Mouse (Mus musculus): ENCODE measurements around the gene Prickle3. TPM values are rescaled to one million over a fixed set of nuclear protein-coding genes. Genes with fewer than 3 reads are reported as not detected.

Prickle3 gene
- total RNA-seq, 2 experiments from 2014 or later, result 0.99 to 7.8 TPM

Other genes starting within 250 kb of the Prickle3 start
- gene Foxp3, start 83.6 kb upstream of the Prickle3 start, total RNA-seq (2014; fragmentation: Nextera tagmentation), result not detected in 2 replicates
- 0.11 TPM in 1 of 2 replicates, not detected in the other for gene Foxp3, start 83.6 kb upstream of the Prickle3 start, total RNA-seq (2017)
- gene Ppp1r3f, start 83.0 kb upstream of the Prickle3 start, total RNA-seq (2014; fragmentation: Nextera tagmentation), result 3.0 TPM in 1 of 2 replicates, not detected in the other
- gene Ppp1r3f, start 83.0 kb upstream of the Prickle3 start, total RNA-seq (2017), result 0.19 and 2.5 TPM in 2 replicates
- 19.6 and 31.5 TPM in 2 replicates for gene Ccdc22, start 51.7 kb upstream of the Prickle3 start, total RNA-seq (2014; fragmentation: Nextera tagmentation)
- 18.2 and 21.6 TPM in 2 replicates for gene Ccdc22, start 51.7 kb upstream of the Prickle3 start, total RNA-seq (2017)
- not detected in 2 replicates for gene Cacna1f, start 50.2 kb upstream of the Prickle3 start, total RNA-seq (2014; fragmentation: Nextera tagmentation)
- not detected in 2 replicates for gene Cacna1f, start 50.2 kb upstream of the Prickle3 start, total RNA-seq (2017)
- 0.52 TPM in 1 of 2 replicates, not detected in the other for gene Syp, start 18.8 kb upstream of the Prickle3 start, total RNA-seq (2014; fragmentation: Nextera tagmentation)
- 0.72 TPM in 1 of 2 replicates, not detected in the other for gene Syp, start 18.8 kb upstream of the Prickle3 start, total RNA-seq (2017)
- 82.2 and 98.3 TPM in 2 replicates for gene Plp2, start 14.1 kb downstream of the Prickle3 start, total RNA-seq (2014; fragmentation: Nextera tagmentation)
- 26.5 and 29.9 TPM in 2 replicates for gene Plp2, start 14.1 kb downstream of the Prickle3 start, total RNA-seq (2017)
- 0.17 TPM in 1 of 2 replicates, not detected in the other for gene Magix, start 24.0 kb downstream of the Prickle3 start, total RNA-seq (2014; fragmentation: Nextera tagmentation)
- gene Magix, start 24.0 kb downstream of the Prickle3 start, total RNA-seq (2017), result not detected in 2 replicates
- gene Gpkow, start 39.9 kb downstream of the Prickle3 start, total RNA-seq (2014; fragmentation: Nextera tagmentation), result 28.3 and 53.3 TPM in 2 replicates
- gene Gpkow, start 39.9 kb downstream of the Prickle3 start, total RNA-seq (2017), result 20.6 and 31.1 TPM in 2 replicates
- gene Wdr45, start 57.1 kb downstream of the Prickle3 start, total RNA-seq (2014; fragmentation: Nextera tagmentation), result 20.5 and 36.9 TPM in 2 replicates
- gene Wdr45, start 57.1 kb downstream of the Prickle3 start, total RNA-seq (2017), result 20.2 and 23.8 TPM in 2 replicates
- gene Gm45208, start 65.0 kb downstream of the Prickle3 start, total RNA-seq (2014; fragmentation: Nextera tagmentation), result not detected in 2 replicates
- not detected in 2 replicates for gene Gm45208, start 65.0 kb downstream of the Prickle3 start, total RNA-seq (2017)
- 4.9 and 8.1 TPM in 2 replicates for gene Praf2, start 71.2 kb downstream of the Prickle3 start, total RNA-seq (2014; fragmentation: Nextera tagmentation)
- gene Praf2, start 71.2 kb downstream of the Prickle3 start, total RNA-seq (2017), result 1.4 and 6.6 TPM in 2 replicates
- gene Ccdc120, start 93.6 kb downstream of the Prickle3 start, total RNA-seq (2014; fragmentation: Nextera tagmentation), result 0.74 and 2.3 TPM in 2 replicates
- 1.4 and 2.2 TPM in 2 replicates for gene Ccdc120, start 93.6 kb downstream of the Prickle3 start, total RNA-seq (2017)
- gene Tfe3, start 105.3 kb downstream of the Prickle3 start, total RNA-seq (2014; fragmentation: Nextera tagmentation), result 33.5 and 36.5 TPM in 2 replicates
- 10.4 and 15.0 TPM in 2 replicates for gene Tfe3, start 105.3 kb downstream of the Prickle3 start, total RNA-seq (2017)
- 64.4 and 98.4 TPM in 2 replicates for gene Gripap1, start 132.5 kb downstream of the Prickle3 start, total RNA-seq (2014; fragmentation: Nextera tagmentation)
- 78.9 and 102 TPM in 2 replicates for gene Gripap1, start 132.5 kb downstream of the Prickle3 start, total RNA-seq (2017)
- 0.55 and 2.2 TPM in 2 replicates for gene Kcnd1, start 165.0 kb downstream of the Prickle3 start, total RNA-seq (2014; fragmentation: Nextera tagmentation)
- gene Kcnd1, start 165.0 kb downstream of the Prickle3 start, total RNA-seq (2017), result 1.9 and 2.2 TPM in 2 replicates
- 59.5 and 83.5 TPM in 2 replicates for gene Otud5, start 184.1 kb downstream of the Prickle3 start, total RNA-seq (2014; fragmentation: Nextera tagmentation)
- 50.0 and 64.6 TPM in 2 replicates for gene Otud5, start 184.1 kb downstream of the Prickle3 start, total RNA-seq (2017)
- 11.4 and 16.2 TPM in 2 replicates for gene Pim2, start 221.0 kb downstream of the Prickle3 start, total RNA-seq (2014; fragmentation: Nextera tagmentation)
- gene Pim2, start 221.0 kb downstream of the Prickle3 start, total RNA-seq (2017), result 2.1 and 2.2 TPM in 2 replicates
- gene Slc35a2, start 226.8 kb downstream of the Prickle3 start, total RNA-seq (2014; fragmentation: Nextera tagmentation), result 13.2 and 19.3 TPM in 2 replicates
- 9.8 and 16.1 TPM in 2 replicates for gene Slc35a2, start 226.8 kb downstream of the Prickle3 start, total RNA-seq (2017)
- gene Pqbp1, start 242.0 kb downstream of the Prickle3 start, total RNA-seq (2014; fragmentation: Nextera tagmentation), result 46.8 and 81.9 TPM in 2 replicates
- 176 and 188 TPM in 2 replicates for gene Pqbp1, start 242.0 kb downstream of the Prickle3 start, total RNA-seq (2017)
- gene Timm17b, start 242.1 kb downstream of the Prickle3 start, total RNA-seq (2014; fragmentation: Nextera tagmentation), result 71.7 and 112 TPM in 2 replicates
- gene Timm17b, start 242.1 kb downstream of the Prickle3 start, total RNA-seq (2017), result 61.4 and 61.5 TPM in 2 replicates